Mouse (Mus musculus) erythroid progenitor cell, adult 5-6 weeks (primary cell): ENCODE results near the gene Limd1. TPM values are rescaled to one million over a fixed set of nuclear protein-coding genes. Genes with fewer than 3 reads are reported as not detected.
"Not testable (repeated sequence)": the region's sequence is repeated elsewhere in the genome, so short reads cannot be mapped to it uniquely, and the experiment has no call there.

Experiments used
- ATAC-seq: replicated peaks from 2 replicates; pipeline ENCODE4 v1.8.0; 2016; ENCODE audit warnings: moderate number of reproducible peaks, mild to moderate bottlenecking, moderate TSS enrichment, inconsistent platforms; ENCODE audit not compliant: poor library complexity, low FRiP score, severe bottlenecking
- total RNA-seq, 2 experiments: library from RNA; stranded (forward) in 1 of 2; stranded (reverse) in 1 of 2; fragments of 150-400 nt in 1 of 2; fragments of 186-747, 209-891 nt in 1 of 2; gene quantifications; 2 replicates each; pipeline versions ENCODE4 v1.2.3 to v1.2.4; 2015 to 2017; ENCODE audit warnings: low replicate concordance in 2 of 2

Limd1 gene
- total RNA-seq (2015; ENCODE audit: low replicate concordance) (59.1 and 60.2 TPM in 2 replicates), total RNA-seq (2017; ENCODE audit: low replicate concordance) (46.1 and 70.6 TPM in 2 replicates)

DNA sequence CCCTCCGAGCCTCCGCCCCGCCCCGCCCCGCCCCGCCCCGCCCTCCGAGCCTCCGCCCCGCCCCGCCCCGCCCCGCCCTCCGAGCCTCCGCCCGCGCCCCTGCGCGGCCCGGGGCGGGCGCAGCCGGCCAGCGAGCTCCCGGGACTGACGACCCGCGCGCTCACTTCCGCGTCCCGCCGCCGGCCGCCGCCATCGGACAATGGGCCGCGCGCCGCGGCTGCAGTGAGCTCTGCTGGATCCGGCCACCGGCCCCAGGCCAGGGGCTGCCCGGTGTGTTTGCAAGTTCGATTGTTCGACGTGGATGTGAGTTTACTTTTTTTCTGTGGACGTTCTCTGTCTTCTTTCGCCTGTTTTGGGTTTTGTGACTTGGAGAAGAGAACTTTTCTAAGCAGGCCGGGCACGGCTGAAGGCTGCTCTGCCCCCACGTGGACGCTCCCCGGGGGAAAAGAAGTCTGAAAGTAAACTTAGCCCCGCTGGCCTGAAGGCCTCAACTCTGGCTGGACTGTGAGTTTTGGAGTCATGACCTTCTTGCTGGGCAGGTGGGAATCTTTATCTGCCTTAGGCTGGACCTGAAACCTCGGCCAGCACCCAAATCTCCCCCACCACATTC is at the start of gene Limd1:
Limd1 (plus strand) TSS at position 121 of the 610 bp plus-strand sequence.
- ATAC-seq: peak; percentile 37; the same call in 1 of the 2 replicates

DNA sequence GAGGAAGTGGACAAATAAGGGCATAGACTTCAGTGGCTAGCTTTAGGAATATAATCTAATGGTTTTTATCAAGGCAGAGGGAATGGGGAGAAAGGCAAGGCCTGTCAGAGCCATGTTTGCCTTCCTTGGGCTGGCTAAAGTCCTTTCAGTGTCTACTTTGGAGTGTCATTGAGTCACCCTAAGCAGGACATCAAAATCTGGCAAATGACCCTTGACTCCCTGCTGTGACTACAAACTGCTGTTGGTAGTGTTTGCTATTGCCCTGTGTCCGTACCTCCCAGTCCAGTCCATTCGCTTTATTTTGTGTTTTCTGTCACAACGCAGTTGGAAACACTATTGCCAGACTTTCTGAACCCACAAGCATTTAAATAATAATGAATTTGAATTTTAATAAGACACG is 48.6 kb upstream of the Limd1 start:
- no peak for ATAC-seq

DNA sequence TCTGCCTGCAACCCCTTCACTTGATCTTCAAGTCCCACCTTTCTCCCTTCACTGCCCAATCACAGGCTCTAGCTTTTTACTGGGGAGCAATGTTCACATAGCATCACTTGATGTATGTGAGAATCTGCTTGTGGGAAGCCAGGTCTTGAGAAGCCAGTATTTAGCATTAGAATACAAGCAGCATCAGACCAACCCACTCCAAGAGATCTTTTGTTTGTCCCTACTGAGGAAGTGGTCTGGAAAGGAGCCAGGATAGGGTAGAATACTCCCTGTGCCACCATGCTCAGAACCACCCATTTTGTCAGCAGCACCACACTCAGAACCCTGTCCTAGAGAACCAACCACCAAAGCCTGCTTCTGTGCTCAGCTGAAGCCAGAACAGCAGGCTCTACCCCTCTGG is 47.5 kb upstream of the Limd1 start:
- ATAC-seq: no peak

DNA sequence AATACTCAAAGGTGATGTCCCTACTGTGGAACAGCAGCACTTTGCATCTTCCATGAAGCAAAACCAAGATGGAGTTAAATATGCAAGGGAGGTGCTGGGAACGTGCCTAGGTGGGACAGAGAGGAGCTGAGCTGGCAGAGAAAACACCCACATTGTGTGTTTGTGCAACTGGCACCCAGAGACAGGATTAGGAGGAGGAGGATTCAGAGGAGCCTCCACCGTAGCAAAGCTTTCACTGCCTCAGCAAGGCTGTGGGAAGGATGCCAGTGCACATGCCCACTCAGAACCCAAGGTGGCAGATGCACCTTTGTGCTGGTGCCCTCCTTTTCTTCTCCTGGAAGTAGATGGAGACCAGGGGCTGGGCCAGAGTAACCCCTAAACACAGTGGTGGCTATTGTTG is 40.3 kb upstream of the Limd1 start:
- ATAC-seq: no peak

DNA sequence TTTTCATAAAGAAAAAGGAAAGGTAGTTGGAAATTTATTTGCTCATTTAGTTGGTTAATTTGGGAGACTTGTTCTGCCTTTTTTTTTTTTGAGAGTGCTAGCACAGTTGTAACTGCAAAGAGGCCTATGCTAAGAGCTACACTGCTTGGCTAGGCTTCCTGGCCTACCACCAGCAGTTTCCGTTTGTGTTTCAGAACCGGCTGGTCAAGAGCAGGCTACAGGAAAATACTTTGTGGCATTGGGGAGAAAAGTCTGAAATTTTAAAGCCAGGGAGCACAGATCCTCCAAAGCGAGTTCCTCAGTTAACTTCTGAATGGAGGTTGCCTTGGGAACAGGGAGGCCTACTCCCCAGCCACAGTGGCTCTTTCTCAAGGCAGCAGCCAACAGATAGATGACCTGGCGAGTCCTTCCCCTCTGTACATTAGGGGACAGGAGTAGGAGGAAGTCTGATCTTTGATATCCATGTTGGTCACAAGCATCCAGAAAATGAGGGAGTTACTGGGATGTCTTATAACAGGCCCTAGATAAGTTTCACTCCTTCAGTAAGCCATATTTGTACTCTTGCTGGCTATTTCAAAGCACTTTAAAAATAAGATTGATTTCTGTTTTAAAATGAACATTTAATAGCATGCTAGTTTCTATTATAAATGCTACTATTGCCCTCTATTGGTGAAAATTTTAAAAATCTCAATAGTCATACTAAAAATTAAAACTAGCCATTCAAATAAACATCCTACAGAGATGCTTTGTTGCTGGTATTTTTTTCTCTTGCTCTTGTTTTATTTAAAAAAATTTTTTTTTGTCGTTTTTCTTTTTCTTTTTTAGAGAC is 38.1 kb upstream of the Limd1 start:
- no peak for ATAC-seq

DNA sequence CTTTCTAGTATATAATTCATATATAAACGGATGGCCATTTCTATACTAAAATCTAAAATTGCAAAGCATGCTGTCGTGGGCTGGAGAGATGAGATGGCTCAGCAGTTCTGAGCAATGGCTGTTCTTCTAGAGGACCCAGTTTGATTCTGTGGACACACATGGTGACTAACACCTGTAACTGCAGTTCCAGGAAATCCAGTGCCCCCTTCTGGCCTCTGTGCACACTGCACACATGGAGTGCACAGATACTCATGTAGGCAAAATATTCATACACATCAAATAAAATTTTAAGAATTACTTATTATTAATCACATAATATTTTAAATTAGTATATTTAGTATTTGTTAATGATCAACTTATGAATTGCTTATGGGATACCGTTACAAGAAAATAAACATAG is 31.4 kb upstream of the Limd1 start:
- not testable (repeated sequence) for ATAC-seq

DNA sequence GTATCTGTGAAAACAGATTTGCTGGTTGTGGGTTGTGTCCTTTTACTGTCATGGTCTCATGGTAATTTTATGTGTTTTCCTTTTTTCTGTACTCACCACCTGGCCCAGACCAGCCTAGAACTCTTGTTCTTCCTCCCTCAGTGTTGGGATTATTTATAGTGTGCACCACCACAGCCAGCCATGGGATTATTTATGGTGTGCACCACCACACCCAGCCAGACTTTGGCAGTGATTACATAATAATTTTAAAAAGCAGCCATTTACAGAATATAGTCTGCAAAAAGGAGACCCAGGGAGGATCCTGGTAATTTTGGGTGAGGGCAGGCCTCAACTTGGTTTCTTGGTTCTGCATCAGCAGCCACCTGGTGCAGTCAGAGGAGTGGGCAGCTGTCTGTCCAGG is 29.9 kb upstream of the Limd1 start:
- ATAC-seq: no peak

DNA sequence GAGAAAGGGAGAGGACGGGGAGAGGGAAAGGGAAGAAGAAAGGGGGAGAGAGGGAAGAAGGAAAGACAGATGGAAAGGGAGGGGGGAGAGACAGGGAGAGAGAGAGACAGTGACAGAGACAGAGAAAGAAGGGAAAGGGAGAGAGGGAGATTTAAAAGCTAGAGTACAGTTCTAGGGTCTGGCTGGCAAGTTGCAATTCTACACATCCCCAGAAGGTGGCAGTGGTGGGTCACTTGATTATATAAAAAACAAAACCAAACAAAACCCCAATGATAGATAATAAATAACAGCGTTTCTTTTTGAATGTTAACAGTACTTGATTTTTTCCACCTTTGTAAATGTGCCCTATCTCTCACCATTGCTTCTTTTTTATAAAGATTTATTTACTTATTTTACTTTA is 28.3 kb upstream of the Limd1 start:
- 0 out of 2 replicates have a peak, but pooled peaks have one; percentile 44 for ATAC-seq

DNA sequence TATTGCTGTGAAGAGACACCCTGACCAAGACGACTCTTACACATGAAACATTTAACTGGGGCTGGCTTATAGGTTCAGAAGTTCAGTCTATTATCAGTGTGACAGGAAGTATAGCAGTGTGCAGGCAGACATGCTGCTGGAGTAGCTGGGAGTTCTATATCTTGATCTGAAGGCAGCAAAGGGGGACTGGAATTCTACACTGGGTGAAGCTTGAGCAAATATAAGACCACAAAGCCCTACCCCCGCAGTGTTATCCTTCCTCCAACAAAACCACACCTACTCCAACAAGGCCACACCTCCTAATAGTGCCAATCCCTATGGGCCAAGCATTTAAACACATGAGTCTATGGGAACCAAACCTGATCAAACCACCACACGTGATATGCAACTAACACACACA is 26.7 kb upstream of the Limd1 start:
- ATAC-seq: no peak

DNA sequence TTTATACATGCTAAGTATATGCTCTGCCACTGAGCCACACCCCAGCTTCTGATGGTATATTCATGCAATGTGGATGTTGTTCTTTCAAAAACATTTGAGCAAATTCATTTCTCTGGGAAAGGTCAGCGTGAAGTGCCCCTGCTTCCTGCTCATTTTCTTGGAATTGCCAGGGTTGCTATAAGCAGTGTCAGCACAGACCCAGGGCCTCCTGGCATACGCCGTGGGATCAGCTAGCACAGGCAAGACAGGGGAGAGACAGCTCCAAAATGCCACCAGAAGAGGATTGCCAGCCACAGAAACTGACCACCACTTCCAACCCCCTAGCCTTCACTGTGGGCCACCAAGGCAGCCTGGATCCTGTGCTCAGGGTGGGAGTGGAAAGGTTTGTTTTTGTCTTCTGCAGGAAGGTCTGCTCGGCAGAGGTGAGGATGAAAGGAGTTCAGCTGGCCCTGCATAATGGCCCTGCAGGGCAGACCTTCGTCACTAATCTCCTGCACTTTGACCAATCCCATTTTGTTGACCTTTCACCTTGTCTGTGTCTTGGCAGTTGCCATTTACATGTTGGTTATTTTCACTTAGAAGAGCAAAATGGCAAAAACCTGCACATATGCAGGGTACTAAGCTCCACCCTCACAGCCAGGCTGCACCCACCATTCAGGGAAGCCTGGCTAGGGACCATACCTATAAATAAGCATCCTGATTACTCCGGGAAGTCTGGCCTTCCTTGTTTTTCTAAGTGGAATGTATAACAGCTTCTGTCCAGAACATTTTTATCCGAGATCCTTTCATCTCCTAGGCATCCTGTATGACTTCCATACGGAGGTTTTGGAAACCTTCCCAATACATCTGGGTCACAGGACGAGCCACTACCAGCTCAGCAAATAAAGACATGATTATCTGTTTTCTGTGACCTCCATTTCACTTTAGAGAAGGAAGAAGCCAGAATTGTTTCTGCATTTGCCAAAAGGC is 21.6 kb upstream of the Limd1 start:
- no peak for ATAC-seq

DNA sequence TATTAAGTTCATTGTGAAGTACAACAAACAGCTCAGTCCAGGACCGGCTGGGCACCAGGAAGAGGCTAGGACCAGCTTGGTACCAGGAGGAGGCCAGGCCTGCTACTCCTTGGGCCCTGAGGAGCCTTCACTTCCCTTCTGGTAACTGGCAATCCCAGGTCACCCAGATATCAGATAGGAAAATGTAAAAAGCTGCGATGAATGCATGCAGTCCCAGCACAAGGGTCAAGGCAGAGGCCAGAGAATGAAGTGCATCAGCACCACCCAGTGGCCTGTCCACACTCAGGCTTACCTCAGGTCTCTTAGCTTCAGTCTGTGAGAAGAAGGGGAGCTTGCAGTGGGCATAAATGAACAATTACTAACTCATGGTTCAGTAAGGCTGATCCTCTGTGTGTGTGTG is 20.9 kb upstream of the Limd1 start:
- no peak for ATAC-seq

DNA sequence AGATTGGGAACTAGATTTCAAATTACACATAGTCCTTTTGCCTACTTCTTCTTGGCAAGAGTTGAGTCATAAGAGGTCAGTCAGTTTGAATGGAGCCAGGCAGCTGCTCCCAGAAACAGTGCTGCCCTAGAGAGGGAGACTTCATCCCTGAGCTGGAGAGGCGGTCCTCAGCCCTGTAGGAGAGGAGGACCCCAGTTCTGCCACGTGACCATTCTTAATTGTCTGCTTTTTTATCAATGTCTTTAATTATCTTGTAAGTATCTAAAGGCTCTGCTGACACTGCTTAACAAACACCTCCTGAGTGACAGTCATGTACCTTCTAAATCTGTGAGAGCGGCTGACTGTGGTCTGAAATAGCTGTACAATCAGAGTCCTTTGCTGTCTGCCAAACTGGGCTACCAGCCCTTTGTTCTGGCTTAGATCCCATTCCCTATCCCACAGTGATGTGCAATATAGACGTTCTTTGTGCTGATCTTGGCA is 11.3 kb upstream of the Limd1 start:
- ATAC-seq: no peak

DNA sequence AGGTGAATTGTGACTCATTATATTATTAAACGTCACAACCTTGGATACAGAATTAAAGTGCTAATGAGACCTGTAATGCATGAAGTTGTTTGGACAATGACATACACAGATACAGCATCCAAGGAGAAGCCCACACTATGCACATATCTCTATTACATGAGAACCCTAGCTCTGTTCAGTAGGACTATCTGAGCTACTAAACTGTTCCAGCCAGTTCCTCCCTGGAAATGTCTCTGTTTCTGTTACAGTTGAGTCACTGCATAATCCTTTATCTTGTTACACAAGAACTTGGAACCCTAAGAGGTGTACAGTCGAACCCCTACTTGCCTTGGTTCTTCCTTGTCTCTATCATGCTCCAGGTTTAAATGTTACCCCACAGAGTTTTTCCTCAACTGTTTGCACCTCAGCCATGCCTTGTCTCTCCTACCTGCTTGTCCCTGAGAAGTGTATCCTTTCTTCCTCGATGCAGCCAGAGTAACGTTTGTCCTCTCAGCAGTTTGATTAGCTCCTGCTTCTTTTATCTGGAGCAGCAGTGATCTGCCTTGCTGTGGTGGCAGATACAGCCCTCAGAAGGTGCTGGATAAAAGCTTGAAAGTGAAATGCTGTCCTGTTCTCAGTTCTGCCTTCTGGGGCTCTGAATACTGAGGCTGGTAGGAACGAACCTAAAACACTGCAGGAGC is 10.0 kb upstream of the Limd1 start:
- peak; percentile 80 for ATAC-seq

DNA sequence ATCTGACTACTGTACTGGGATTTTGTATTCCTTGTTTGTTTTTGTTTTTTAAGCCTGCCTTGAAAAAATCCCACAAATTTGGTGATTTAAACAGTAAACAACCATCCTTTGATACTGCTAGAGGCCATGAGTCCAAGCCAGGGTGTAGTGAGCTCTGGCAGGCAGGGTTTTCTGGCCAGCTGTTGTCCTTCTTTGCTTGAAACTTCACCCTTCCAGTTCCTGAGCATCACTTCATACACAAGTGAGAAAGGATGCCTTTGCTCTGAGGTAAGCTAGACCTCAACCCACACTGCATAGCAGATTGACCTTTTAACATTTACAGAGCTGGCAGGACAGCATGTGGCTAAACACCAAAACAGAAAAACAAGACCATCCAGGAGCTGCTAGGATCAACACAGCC is 9.4 kb upstream of the Limd1 start:
- ATAC-seq: peak; percentile 36; the same call in 1 of the 2 replicates

DNA sequence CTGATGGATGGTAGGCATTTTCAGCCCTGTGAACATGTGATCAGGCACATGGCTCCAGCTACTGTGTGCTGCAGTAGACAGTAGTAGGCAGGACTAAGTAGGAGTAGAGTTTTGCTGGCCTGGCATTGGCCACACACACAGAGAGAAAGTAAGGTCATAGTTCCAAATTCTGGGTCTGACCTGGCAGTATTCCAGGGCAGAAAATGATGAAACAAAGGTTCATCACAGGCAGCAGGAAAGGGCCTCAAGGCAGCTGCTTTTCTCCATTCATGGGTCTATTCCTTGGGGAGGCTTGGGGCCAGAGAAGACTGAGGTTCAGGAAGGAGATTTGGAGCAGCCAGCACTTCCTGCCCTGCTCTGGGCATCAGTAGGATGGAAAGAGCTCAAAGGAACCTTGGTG is 5.1 kb upstream of the Limd1 start:
- ATAC-seq: no peak

DNA sequence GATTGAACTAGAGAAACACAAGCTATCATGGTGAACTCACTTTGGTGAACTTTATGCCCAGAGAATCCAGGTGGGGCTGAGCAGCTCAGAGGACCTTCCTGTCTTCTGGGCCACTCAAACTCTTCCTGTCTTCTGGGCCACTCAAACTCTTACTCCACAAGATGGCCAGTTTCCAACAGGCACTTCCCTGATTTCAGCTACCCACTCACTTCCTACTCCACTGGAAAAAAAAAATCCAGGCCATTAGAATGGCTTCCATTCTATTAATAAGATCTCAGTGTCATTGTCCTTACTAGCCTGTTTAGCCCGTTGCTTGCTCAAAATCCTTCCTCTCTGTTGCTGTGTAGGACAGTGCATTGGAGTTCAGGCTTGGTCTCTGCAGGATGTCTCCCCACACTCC is 2.9 kb upstream of the Limd1 start:
- no peak for ATAC-seq

DNA sequence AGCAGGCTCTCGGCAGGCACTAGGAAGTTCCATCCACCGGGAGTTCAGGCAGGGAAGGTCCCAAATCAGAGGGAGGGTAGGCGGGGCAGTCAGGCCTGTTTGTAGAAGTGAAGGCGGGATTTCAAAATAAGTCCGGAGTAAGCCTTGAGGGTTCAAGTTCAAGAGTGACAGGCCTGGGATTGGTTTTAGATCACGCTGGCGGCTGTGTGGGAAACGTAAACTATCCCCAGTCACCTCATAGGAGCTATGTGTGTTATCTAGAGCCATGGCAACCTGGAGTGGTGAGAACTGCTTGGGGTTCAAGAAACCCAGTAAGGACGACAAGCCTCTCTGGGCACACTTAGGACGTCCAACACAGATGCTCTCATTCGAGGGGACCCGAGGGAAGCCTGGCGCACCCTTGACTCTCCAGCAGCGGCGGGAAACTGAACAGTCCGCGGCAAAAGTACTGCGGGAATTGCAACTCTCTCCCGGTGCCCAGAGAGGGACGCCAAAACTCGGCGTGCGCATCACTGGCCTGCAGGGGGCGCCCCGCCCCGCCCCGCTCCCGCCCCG is 398 bp upstream of the Limd1 start:
- ATAC-seq: peak; percentile 18; the same call in 1 of the 2 replicates

DNA sequence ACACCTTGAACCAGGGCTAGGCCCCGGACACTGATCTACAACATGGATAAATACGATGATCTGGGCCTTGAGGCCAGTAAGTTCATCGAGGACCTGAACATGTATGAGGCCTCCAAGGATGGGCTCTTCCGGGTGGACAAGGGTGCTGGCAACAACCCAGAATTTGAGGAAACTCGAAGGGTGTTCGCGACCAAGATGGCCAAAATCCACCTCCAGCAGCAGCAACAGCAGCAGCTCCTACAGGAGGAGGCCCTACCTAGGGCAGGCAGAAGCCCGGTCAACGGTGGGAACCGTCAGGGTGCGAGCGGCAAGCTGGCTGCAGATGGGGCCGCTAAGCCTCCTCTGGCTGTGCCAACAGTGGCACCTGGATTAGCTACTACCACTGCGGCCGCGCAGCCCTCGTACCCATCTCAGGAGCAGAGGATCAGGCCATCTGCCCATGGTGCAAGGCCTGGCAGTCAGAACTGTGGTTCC is 727 bp downstream of the Limd1 start:
- peak; percentile 26 for ATAC-seq

DNA sequence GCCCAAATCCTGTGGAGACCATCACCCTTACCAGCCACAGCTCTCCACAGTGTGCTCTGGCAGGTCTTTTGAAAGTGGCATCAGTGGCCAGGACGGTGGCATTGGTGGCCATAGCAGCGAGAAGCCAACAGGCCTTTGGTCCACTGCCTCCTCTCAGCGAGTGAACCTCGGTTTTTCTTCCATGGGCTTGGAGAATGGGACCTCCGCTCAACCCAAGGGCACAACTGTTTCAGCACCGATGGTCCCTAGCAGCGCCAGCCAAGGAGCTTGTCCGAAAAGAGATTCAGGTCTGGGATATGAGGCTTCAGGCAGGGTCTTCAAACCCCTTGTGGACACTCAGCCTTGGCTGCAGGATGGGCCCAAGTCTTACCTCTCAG is 1.4 kb downstream of the Limd1 start:
- ATAC-seq: no peak
